Comparison of ENCODE assay signal across 8 mouse cellular contexts in the genomic region with DNA sequence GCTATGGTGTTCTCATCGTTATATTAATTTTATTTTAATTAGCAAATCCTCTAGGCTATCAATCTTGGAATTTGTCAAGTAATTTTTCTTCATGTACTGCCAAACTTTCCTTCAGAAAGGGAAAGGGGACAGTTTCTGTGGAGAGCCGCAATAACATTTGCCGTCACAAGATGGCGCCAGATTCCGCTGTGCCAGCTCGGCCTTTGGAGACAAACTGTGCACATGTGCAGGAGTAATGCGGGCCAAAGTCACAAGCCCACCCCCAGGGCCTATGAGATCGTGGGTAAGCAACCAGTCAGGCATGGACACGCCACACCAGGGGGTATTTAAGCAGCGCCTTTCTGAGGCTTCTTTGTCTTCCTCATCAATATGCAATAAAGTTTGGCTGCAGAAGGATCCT.
A peak's percentile ranks its signal among the peaks of the same experiment; 100 is the strongest.
DNase-seq lines count a peak whose midpoint lies in the region; ATAC-seq and TF ChIP-seq lines count a peak whose summit lies in the region.
"Not testable (repeated sequence)": the region's sequence is repeated elsewhere in the genome, so short reads cannot be mapped to it uniquely, and the experiment has no call there.

No protein-coding gene starts in this region.

- not testable (repeated sequence) for H3K36me3 ChIP-seq in CH12.LX (replicated peaks in 1 of 2; ENCODE audit: control insufficient read depth in 1 of 2, insufficient read depth in 1 of 2, low read length in 1 of 2); forebrain, embryonic 11.5 days (ENCODE audit: control insufficient read depth, insufficient read depth, low read length); hindbrain, embryonic 11.5 days (ENCODE audit: control insufficient read depth, insufficient read depth, low read length); lung, postnatal 0 days (ENCODE audit: insufficient read depth, low read length)

- not testable (repeated sequence) for H3K27me3 ChIP-seq in CH12.LX (replicated peaks); forebrain, embryonic 11.5 days (ENCODE audit: control insufficient read depth, insufficient read depth, low read length); hindbrain, embryonic 11.5 days (ENCODE audit: control insufficient read depth, insufficient read depth, low read length); lung, postnatal 0 days (replicated peaks; ENCODE audit: insufficient read depth, low read length)

- H3K79me2 ChIP-seq in CH12.LX (replicated peaks; ENCODE audit: control insufficient read depth, extremely low read depth, insufficient read depth, poor library complexity, severe bottlenecking): not testable (repeated sequence)

- in situ Hi-C loops in CH12.LX (cut with MboI; ENCODE audit: low pct_ligation_motif_present, low pct_unique_long_range_greater_than_20kb, low sequenced_read_pairs): not testable (repeated sequence)

- not testable (repeated sequence) for H3K4me1 ChIP-seq in CH12.LX (ENCODE audit: control insufficient read depth in 1 of 2, insufficient read depth in 2 of 2); forebrain, embryonic 11.5 days (replicated peaks; ENCODE audit: control insufficient read depth, insufficient read depth, low read length); hindbrain, embryonic 11.5 days (replicated peaks; ENCODE audit: control insufficient read depth, insufficient read depth, low read length); lung, postnatal 0 days (ENCODE audit: insufficient read depth, low read depth, low read length)

- not testable (repeated sequence) for H3K27ac ChIP-seq in CH12.LX (ENCODE audit: insufficient read depth, low read depth); forebrain, embryonic 11.5 days (ENCODE audit: low read depth, low read length); hindbrain, embryonic 11.5 days (ENCODE audit: low read depth, low read length); layer of hippocampus, adult 2 months; lung, postnatal 0 days (ENCODE audit: low read length)

- H3K4me3 ChIP-seq in CH12.LX (replicated peaks in 1 of 3; ENCODE audit: low read depth in 2 of 3, low read length in 2 of 3, poor library complexity in 1 of 3); forebrain, embryonic 11.5 days (ENCODE audit: low read depth, low read length); hindbrain, embryonic 11.5 days (ENCODE audit: low read depth, low read length); layer of hippocampus, adult 2 months; lung, postnatal 0 days (ENCODE audit: low read depth, low read length): not testable (repeated sequence)

- peak; percentile 68 for DNase-seq in CH12.LX (ENCODE audit: extremely low read depth)
- peak; percentile 1 for DNase-seq in cerebellum, adult 11-12 months
- peak; percentile 77 for DNase-seq in forebrain, embryonic 11.5 days (ENCODE audit: low spot score)
- peak; percentile 71 for DNase-seq in hindbrain, embryonic 11.5 days (ENCODE audit: low spot score)
- peak in 1 of 2 experiments; percentile 27 for DNase-seq in layer of hippocampus, adult 2 months (ENCODE audit: low spot score in 2 of 2)
- not testable (repeated sequence) for DNase-seq in lung, postnatal 0 days (ENCODE audit: low spot score)
- peak; percentile 54 for DNase-seq in testis, postnatal 10 days (ENCODE audit: low spot score)

- H3K4me2 ChIP-seq in CH12.LX (ENCODE audit: insufficient read depth, low read depth, poor library complexity, severe bottlenecking): peak overlapping the region; percentile 77
- not testable (repeated sequence) for H3K4me2 ChIP-seq in forebrain, embryonic 11.5 days (ENCODE audit: low read depth, low read length, severe bottlenecking); hindbrain, embryonic 11.5 days (replicated peaks; ENCODE audit: low read depth, low read length); lung, postnatal 0 days (replicated peaks; ENCODE audit: low read depth, low read length)

- TF ChIP-seq RAD21 in CH12.LX (IDR thresholded peaks at IDR 0.05; ENCODE audit: low read depth, low read length): peak; percentile 92

- H3K9ac ChIP-seq in CH12.LX (ENCODE audit: insufficient read depth, low read depth); forebrain, embryonic 11.5 days (ENCODE audit: low read length); hindbrain, embryonic 11.5 days (ENCODE audit: low read depth, low read length); lung, postnatal 0 days (replicated peaks; ENCODE audit: low read depth): not testable (repeated sequence)

- not testable (repeated sequence) for TF ChIP-seq EP300 in CH12.LX (IDR thresholded peaks at IDR 0.05; ENCODE audit: low read length); lung, postnatal 0 days (IDR thresholded peaks at IDR 0.05)

- TF ChIP-seq CTCF in CH12.LX (conservative IDR thresholded peaks at IDR 0.05 in 1 of 2, IDR thresholded peaks at IDR 0.05 in 1 of 2; ENCODE audit: low read depth in 2 of 2, low read length in 2 of 2): peak; percentile 69 to 92
- TF ChIP-seq CTCF in layer of hippocampus, adult 2 months (conservative IDR thresholded peaks at IDR 0.05): peak; percentile 76
- TF ChIP-seq CTCF in lung, postnatal 0 days (IDR thresholded peaks at IDR 0.05): peak; percentile 66

- TF ChIP-seq POLR2A in CH12.LX (IDR thresholded peaks at IDR 0.05; ENCODE audit: low read depth, low read length): not testable (repeated sequence)

- dilution Hi-C loops in CH12.LX (cut with MboI; ENCODE audit: extremely low pct_ligation_motif_present, extremely low pct_unique_long_range_greater_than_20kb, low sequenced_read_pairs): not testable (repeated sequence)

- peak; percentile 84 for ATAC-seq in forebrain, embryonic 11.5 days (replicated peaks; ENCODE audit: low FRiP score)
- peak; percentile 89 for ATAC-seq in hindbrain, embryonic 11.5 days (ENCODE audit: low FRiP score)
- ATAC-seq in lung, postnatal 0 days: not testable (repeated sequence)
- ATAC-seq in neutrophil, adult 5-6 weeks (ENCODE audit: extremely low read depth, insufficient number of reproducible peaks, low FRiP score, poor library complexity, severe bottlenecking): 0 out of 2 replicates have a peak, but pooled peaks have one; percentile 41

- not testable (repeated sequence) for H3K9me3 ChIP-seq in CH12.LX (replicated peaks; ENCODE audit: low read length); forebrain, embryonic 11.5 days (ENCODE audit: control insufficient read depth, low read length); hindbrain, embryonic 11.5 days (ENCODE audit: control insufficient read depth, low read length); lung, postnatal 0 days (ENCODE audit: low read length)

- WGBS in forebrain, embryonic 11.5 days: under 1% methylated on average over 10 of the region's 10 CpGs
- 2% methylated on average over 10 of the region's 10 CpGs for WGBS in hindbrain, embryonic 11.5 days
- under 1% methylated on average over 10 of the region's 10 CpGs for WGBS in lung, postnatal 0 days

TF ChIP-seq in CH12.LX, 34 proteins besides CTCF, POLR2A, EP300 and RAD21:
- peak; percentile 46 for TF ChIP-seq BHLHE40 (IDR thresholded peaks at IDR 0.05; ENCODE audit: low read depth, low read length)
- TF ChIP-seq MYC (IDR thresholded peaks at IDR 0.05; ENCODE audit: low read depth, low read length): peak; percentile 82
- peak; percentile 27; the same call in 1 of the 2 replicates for TF ChIP-seq SIN3A (IDR thresholded peaks at IDR 0.05; ENCODE audit: low read length)
- peak; percentile 70 for TF ChIP-seq NRF1 (IDR thresholded peaks at IDR 0.05; ENCODE audit: low read depth, low read length)
- peak; percentile 59; the same call in 1 of the 2 replicates for TF ChIP-seq MXI1 (IDR thresholded peaks at IDR 0.05; ENCODE audit: low read depth, low read length)
- 0 out of 2 replicates have a peak, but pooled peaks have one; percentile 28 for TF ChIP-seq NELFE (IDR thresholded peaks at IDR 0.05; ENCODE audit: low read depth, low read length)
- TF ChIP-seq MAX (IDR thresholded peaks at IDR 0.05; ENCODE audit: low read length): peak; percentile 77
- TF ChIP-seq SMC3 (IDR thresholded peaks at IDR 0.05; ENCODE audit: low read depth, low read length): peak; percentile 98
- TF ChIP-seq ZC3H11A (IDR thresholded peaks at IDR 0.05; ENCODE audit: low read depth, low read length): peak; percentile 90
- TF ChIP-seq TBP (conservative IDR thresholded peaks at IDR 0.05; ENCODE audit: low read depth, low read length): peak; percentile 37; the same call in 1 of the 2 replicates
- 0 out of 2 replicates have a peak, but pooled peaks have one; percentile 34 for TF ChIP-seq IRF4 (IDR thresholded peaks at IDR 0.05; ENCODE audit: low read depth, low read length)
TF ChIP-seq in CH12.LX: peak in this region for 11; not testable (repeated sequence) for 23.
